Comparison of ENCODE assay signal across 9 mouse cellular contexts in the genomic region with DNA sequence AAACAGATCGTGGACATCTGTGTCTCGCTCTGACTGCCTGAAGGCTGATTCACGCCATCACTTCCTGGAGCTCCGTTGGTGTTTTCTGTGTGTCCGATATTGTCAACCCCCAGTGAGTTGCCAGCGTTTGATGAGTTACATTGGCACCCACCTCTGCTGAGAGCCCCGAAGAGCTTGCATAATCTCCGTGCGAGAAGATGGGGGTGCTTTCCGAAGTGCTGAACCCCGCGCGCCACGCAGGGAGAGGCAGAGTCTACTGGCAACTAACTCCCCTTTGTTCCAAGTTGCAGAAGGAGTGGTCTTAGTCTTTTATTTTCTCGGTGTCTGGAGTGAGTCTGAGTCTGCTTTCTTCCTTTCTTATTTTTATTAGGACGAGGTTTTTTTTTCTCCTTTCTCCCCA. TPM values are rescaled to one million over a fixed set of nuclear protein-coding genes. Genes with fewer than 3 reads are reported as not detected.
DNase-seq lines count a peak whose midpoint lies in the region; ATAC-seq and TF ChIP-seq lines count a peak whose summit lies in the region.
"Had no signal": no experiment of that assay in that cellular context is flagged by ENCODE, and none has a peak within 500 bp of the region (broad histone marks: within the 10 kb centered on the region; RNA-seq: fewer than 3 reads in every experiment).

A gene (minus strand): TSS at position 281 of the 400 bp plus-strand sequence.

- H3K4me1 ChIP-seq in lung, embryonic 16.5 days (replicated peaks; ENCODE audit: control insufficient read depth, insufficient read depth, low read length), result peaks cover 13% of the 10 kb centered on the region
- H3K4me1 ChIP-seq in embryonic facial prominence, embryonic 14.5 days (ENCODE audit: control insufficient read depth, insufficient read depth, low read length), result peaks cover 15% of the 10 kb centered on the region; the same call in 1 of the 2 replicates
- peaks cover 14% of the 10 kb centered on the region for H3K4me1 ChIP-seq in hindbrain, postnatal 0 days (ENCODE audit: insufficient read depth, low read length)

- H3K36me3 ChIP-seq in lung, embryonic 16.5 days (ENCODE audit: control insufficient read depth, insufficient read depth, low read length), result no peaks in the 10 kb centered on the region
- no peaks in the 10 kb centered on the region for H3K36me3 ChIP-seq in embryonic facial prominence, embryonic 14.5 days (ENCODE audit: control insufficient read depth, insufficient read depth, low read length)
- H3K36me3 ChIP-seq in hindbrain, postnatal 0 days (ENCODE audit: insufficient read depth, low read length), result no peaks in the 10 kb centered on the region
- H3K36me3 ChIP-seq in myocyte (ENCODE audit: control insufficient read depth, insufficient read depth), result no peaks in the 10 kb centered on the region

- TF ChIP-seq POLR2A in myocyte (IDR thresholded peaks at IDR 0.05; ENCODE audit: insufficient read length, low read depth), result no peak

- no peaks in the 10 kb centered on the region for H3K9me3 ChIP-seq in lung, embryonic 16.5 days (ENCODE audit: control insufficient read depth, low read length)
- no peaks in the 10 kb centered on the region for H3K9me3 ChIP-seq in embryonic facial prominence, embryonic 14.5 days (ENCODE audit: control insufficient read depth, low read length)
- H3K9me3 ChIP-seq in hindbrain, postnatal 0 days (ENCODE audit: low read length), result no peaks in the 10 kb centered on the region

- ATAC-seq in lung, embryonic 16.5 days (ENCODE audit: low read depth), result no peak
- no peak for ATAC-seq in embryonic facial prominence, embryonic 14.5 days (ENCODE audit: low read depth)
- ATAC-seq in hindbrain, postnatal 0 days, result 0 out of 2 replicates have a peak, but pooled peaks have one; percentile 22
- no peak for ATAC-seq in CD4-positive, CD25-positive, alpha-beta regulatory T cell, adult 4 months

- H3K27ac ChIP-seq in lung, embryonic 16.5 days (ENCODE audit: low read length), result no peak within 1 kb of the TSS
- no peak within 1 kb of the TSS for H3K27ac ChIP-seq in embryonic facial prominence, embryonic 14.5 days (replicated peaks; ENCODE audit: low read depth, low read length)
- no peak within 1 kb of the TSS for H3K27ac ChIP-seq in hindbrain, postnatal 0 days
- H3K27ac ChIP-seq: macrophage had no signal

- H3K9ac ChIP-seq in lung, embryonic 16.5 days (ENCODE audit: low read length), result no peak within 1 kb of the TSS
- no peak within 1 kb of the TSS for H3K9ac ChIP-seq in embryonic facial prominence, embryonic 14.5 days (ENCODE audit: low read depth, low read length)
- H3K9ac ChIP-seq in hindbrain, postnatal 0 days (replicated peaks; ENCODE audit: low read length), result peak within 1 kb of the TSS; percentile 28; the same call in 1 of the 2 replicates

- H3K79me2 ChIP-seq in myocyte (ENCODE audit: control insufficient read depth, insufficient read depth), result no peaks in the 10 kb centered on the region

- WGBS in lung, embryonic 16.5 days, result 3% methylated on average over 16 of the region's 16 CpGs
- 3% methylated on average over 16 of the region's 16 CpGs for WGBS in embryonic facial prominence, embryonic 14.5 days
- WGBS in hindbrain, postnatal 0 days, result 1% methylated on average over 16 of the region's 16 CpGs

- no peak for TF ChIP-seq CTCF in hindbrain, postnatal 0 days (IDR thresholded peaks at IDR 0.05; ENCODE audit: low read depth)

- peaks cover 44% of the 10 kb centered on the region for H3K27me3 ChIP-seq in lung, embryonic 16.5 days (ENCODE audit: control insufficient read depth, insufficient read depth, low read depth, low read length)
- peaks cover 48% of the 10 kb centered on the region for H3K27me3 ChIP-seq in embryonic facial prominence, embryonic 14.5 days (replicated peaks; ENCODE audit: control insufficient read depth, insufficient read depth, low read length)
- H3K27me3 ChIP-seq in hindbrain, postnatal 0 days (ENCODE audit: insufficient read depth, low read length), result peaks cover 34% of the 10 kb centered on the region
- H3K27me3 ChIP-seq in myocyte (ENCODE audit: control insufficient read depth, insufficient read depth, insufficient read length), result peaks cover 36% of the 10 kb centered on the region

- H3K4me2 ChIP-seq in lung, embryonic 16.5 days (ENCODE audit: low read depth, low read length), result peak within 1 kb of the TSS; percentile 66
- H3K4me2 ChIP-seq in embryonic facial prominence, embryonic 14.5 days (ENCODE audit: low read depth, low read length), result peak within 1 kb of the TSS; percentile 58
- H3K4me2 ChIP-seq in hindbrain, postnatal 0 days (ENCODE audit: low read depth, low read length), result peak within 1 kb of the TSS; percentile 77
- peak within 1 kb of the TSS; percentile 75 for H3K4me2 ChIP-seq in myocyte (ENCODE audit: low read depth)

- no peak within 1 kb of the TSS for H3ac ChIP-seq in myocyte (ENCODE audit: control insufficient read depth, insufficient read length)

- no peak for DNase-seq in lung, postnatal 36 days
- peak; percentile 25 for DNase-seq in embryonic facial prominence, embryonic 14.5 days (ENCODE audit: low spot score)
- no peak for DNase-seq in hindbrain, postnatal 0 days (ENCODE audit: low spot score)
- no peak for DNase-seq in adrenal gland, postnatal 25 days
- DNase-seq in cerebellum, adult 18-20 months, result no peak

- peak within 1 kb of the TSS; percentile 48 for H3K4me3 ChIP-seq in lung, embryonic 16.5 days (ENCODE audit: low read length)
- H3K4me3 ChIP-seq in embryonic facial prominence, embryonic 14.5 days (ENCODE audit: low read depth, low read length), result peak within 1 kb of the TSS; percentile 34
- H3K4me3 ChIP-seq in hindbrain, postnatal 0 days (ENCODE audit: low read length), result peak within 1 kb of the TSS; percentile 44
- H3K4me3 ChIP-seq in myocyte, result no peak within 1 kb of the TSS

TF ChIP-seq in myocyte, 11 proteins besides CTCF, POLR2A, EP300 and RAD21:
- TF ChIP-seq REST (IDR thresholded peaks at IDR 0.05; ENCODE audit: insufficient read depth, insufficient read length), result peak; percentile 72
- no peak for TF ChIP-seq MYOD1 (IDR thresholded peaks at IDR 0.05; ENCODE audit: control insufficient read depth in 1 of 3, insufficient read length in 2 of 3, low read depth in 2 of 3)
- TF ChIP-seq CEBPB (IDR thresholded peaks at IDR 0.05; ENCODE audit: insufficient read depth, poor library complexity, severe bottlenecking), result 0 out of 2 replicates have a peak, but pooled peaks have one; percentile 2
- no peak for TF ChIP-seq MYOG (IDR thresholded peaks at IDR 0.05; ENCODE audit: control insufficient read depth in 1 of 3, insufficient read depth in 1 of 3, insufficient read length in 2 of 3, low read depth in 2 of 3)
TF ChIP-seq in myocyte: peak in this region for 2.

RNA-seq across cellular contexts. Expression of the gene that starts here (rescaled TPM):
- 0.04 and 0.13 TPM in 2 replicates for polyA plus RNA-seq in lung, embryonic 16.5 days (2015; fragmentation: Nextera tagmentation; extraction: Ambion mirVana)
- 1.2 and 1.6 TPM in 2 replicates for polyA plus RNA-seq in embryonic facial prominence, embryonic 14.5 days (2014; fragmentation: Nextera tagmentation; extraction: Ambion mirVana)
- 7.3 and 8.3 TPM in 2 replicates for total RNA-seq in hindbrain, postnatal 0 days (2014; rRNA removed)
- polyA plus RNA-seq in hindbrain, postnatal 0 days (2015; fragmentation: Nextera tagmentation; extraction: Ambion mirVana), result 3.2 TPM in 2 replicates
- 0.02 TPM for polyA plus RNA-seq in myocyte (2012; fragmentation: generic; extraction: Trizol)
- total RNA-seq in adrenal gland, postnatal 25 days (2021), result not detected in 2 replicates
- not detected for polyA plus RNA-seq in CD4-positive, CD25-positive, alpha-beta regulatory T cell, adult 4 months (2017; shearing (Covaris generic))
- polyA plus RNA-seq: macrophage had no signal
